Mouse (Mus musculus): ENCODE data around the gene Chrm3. TPM values are rescaled to one million over a fixed set of nuclear protein-coding genes. Genes with fewer than 3 reads are reported as not detected.

Chrm3 gene
- total RNA-seq (2023): 0.89 TPM

GRCm38 (mm10) chr13:10360777-10361176 lies at the start of gene Chrm3:
TSS of gene Chrm3 (minus strand) at chr13:10360847.

